Mouse (Mus musculus) heart, adult 2 months (tissue): Measurements from ENCODE around the gene AI597479.

ENCODE experiments used
- CTCF ChIP-seq: fragments of 200-600 bp; IDR thresholded peaks from 2 replicates; pipeline ENCODE4 v1.8.1; 2022; ENCODE audit warnings: antibody characterized with exemption, mild to moderate bottlenecking, moderate library complexity
- POLR2A ChIP-seq: fragments of 200-500 bp; IDR thresholded peaks from 2 replicates; pipeline ENCODE4 v1.6.1; 2011; ENCODE audit warnings: mild to moderate bottlenecking, low read depth, low read length, control low read depth; ENCODE audit not compliant: insufficient read depth

DNA sequence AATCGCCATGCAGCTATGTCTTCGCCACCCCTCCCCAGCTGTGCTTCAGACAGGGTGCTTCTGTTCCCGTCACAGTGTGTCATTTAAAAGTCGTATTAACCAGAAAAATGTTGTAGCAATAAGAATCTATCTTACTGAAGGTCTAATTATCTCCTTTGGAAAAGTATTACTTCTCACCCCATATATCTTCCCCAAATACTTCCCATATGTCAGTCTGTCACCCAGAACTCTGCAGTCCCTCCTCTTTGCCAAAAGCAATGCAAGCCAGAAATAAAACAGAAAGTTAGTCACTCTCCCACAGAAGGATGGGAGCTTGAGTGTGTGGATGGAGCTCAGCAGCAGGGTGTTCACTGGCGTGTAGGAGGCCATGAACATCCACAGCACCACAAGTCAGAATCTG lies 38.8 kb downstream of the AI597479 start:
- TF ChIP-seq CTCF (no peak), POLR2A (no peak)
